In the genomic region with DNA sequence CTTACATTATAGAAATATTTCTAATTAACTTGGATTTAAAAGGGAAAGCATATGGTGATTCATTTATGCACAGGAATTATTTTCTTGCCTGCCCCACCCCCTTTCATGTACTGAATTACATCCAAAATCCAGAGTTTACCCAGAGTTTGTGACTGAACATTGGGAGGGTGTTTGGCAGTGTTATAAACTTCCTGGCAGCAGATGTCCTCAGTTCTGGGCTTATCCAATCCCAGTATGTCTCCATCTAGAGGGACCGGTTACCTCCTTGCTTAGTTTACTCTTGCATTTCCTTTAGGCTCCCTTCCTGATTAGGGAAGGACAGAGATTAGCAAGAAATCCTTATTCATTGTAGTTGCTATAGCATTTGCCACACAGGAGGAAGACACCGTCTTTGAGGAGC, we compare ENCODE assay signal across 20 mouse cellular contexts.
"Had no signal": no experiment of that assay in that cellular context is flagged by ENCODE, and none has a peak within 500 bp of the region (broad histone marks: within the 10 kb centered on the region; RNA-seq: fewer than 3 reads in every experiment).

No protein-coding gene starts in this region.

- H3K9me3 ChIP-seq: intestine, embryonic 15.5 days; kidney, embryonic 15.5 days; limb, embryonic 12.5 days; limb, embryonic 15.5 days; liver, embryonic 12.5 days; liver, embryonic 15.5 days; midbrain, embryonic 12.5 days; midbrain, embryonic 15.5 days; neural tube, embryonic 12.5 days; neural tube, embryonic 15.5 days had no signal

- H3K36me3 ChIP-seq: intestine, embryonic 15.5 days; kidney, embryonic 15.5 days; limb, embryonic 12.5 days; limb, embryonic 15.5 days; liver, embryonic 12.5 days; liver, embryonic 15.5 days; midbrain, embryonic 12.5 days; midbrain, embryonic 15.5 days; neural tube, embryonic 15.5 days had no signal

- H3K4me3 ChIP-seq: intestine, embryonic 15.5 days; kidney, embryonic 15.5 days; limb, embryonic 12.5 days; limb, embryonic 15.5 days; liver, embryonic 12.5 days; liver, embryonic 15.5 days; midbrain, embryonic 12.5 days; midbrain, embryonic 15.5 days; neural tube, embryonic 12.5 days; neural tube, embryonic 15.5 days had no signal

- DNase-seq: kidney, adult 11 months; kidney, adult 8-10 months; kidney, postnatal 10 days; kidney, postnatal 36 days; layer of hippocampus, adult 9-11 months; left cerebral cortex, postnatal 4 days; right cerebral cortex, adult 18-20 months; right cerebral cortex, postnatal 14 days; right cerebral cortex, postnatal 4 days; thymus, postnatal 36 days had no signal

- H3K27ac ChIP-seq: intestine, embryonic 15.5 days; kidney, embryonic 15.5 days; limb, embryonic 12.5 days; limb, embryonic 15.5 days; liver, embryonic 12.5 days; liver, embryonic 15.5 days; midbrain, embryonic 12.5 days; midbrain, embryonic 15.5 days; neural tube, embryonic 12.5 days; neural tube, embryonic 15.5 days had no signal

- H3K27me3 ChIP-seq: intestine, embryonic 15.5 days; kidney, embryonic 15.5 days; limb, embryonic 12.5 days; limb, embryonic 15.5 days; liver, embryonic 12.5 days; liver, embryonic 15.5 days; midbrain, embryonic 12.5 days; midbrain, embryonic 15.5 days; neural tube, embryonic 12.5 days; neural tube, embryonic 15.5 days had no signal
